Mouse (Mus musculus) thymus, adult 2 months (tissue): Measurements from ENCODE around the gene Fbn1. TPM values are rescaled to one million over a fixed set of nuclear protein-coding genes. Genes with fewer than 3 reads are reported as not detected.

Experiments used
- DNase-seq: peaks from one replicate; pipeline ENCODE4 v3.0.0; 2021
- H3K27ac ChIP-seq: fragments of 200-500 bp; 2 replicates; pipeline ENCODE4 v1.5.1; 2012; ENCODE audit warnings: low read length, control low read depth; ENCODE audit not compliant: control insufficient read depth, insufficient read depth
- H3K27me3 ChIP-seq: fragments of 200-500 bp; 2 replicates; pipeline ENCODE4 v1.6.1; 2012; ENCODE audit warnings: mild to moderate bottlenecking, low read length, moderate library complexity, mixed read lengths; ENCODE audit not compliant: control insufficient read depth, insufficient read depth
- H3K36me3 ChIP-seq: fragments of 200-500 bp; 2 replicates; pipeline ENCODE4 v1.6.1; 2012; ENCODE audit warnings: mild to moderate bottlenecking, low read length, moderate library complexity; ENCODE audit not compliant: control insufficient read depth, insufficient read depth
- H3K4me1 ChIP-seq: fragments of 200-500 bp; replicated peaks from 2 replicates; pipeline ENCODE4 v1.6.1; 2012; ENCODE audit warnings: low read length; ENCODE audit not compliant: control insufficient read depth, insufficient read depth
- H3K4me3 ChIP-seq: fragments of 200-500 bp; 2 replicates; pipeline ENCODE4 v1.5.1; 2012; ENCODE audit warnings: mild to moderate bottlenecking, low read length, control low read depth, moderate library complexity; ENCODE audit not compliant: control insufficient read depth, insufficient read depth
- CTCF ChIP-seq: fragments of 200-500 bp; IDR thresholded peaks from 2 replicates; pipeline ENCODE4 v1.5.1; 2012; ENCODE audit warnings: mild to moderate bottlenecking, control low read depth, low read length, moderate library complexity, borderline replicate concordance; ENCODE audit not compliant: control insufficient read depth, poor library complexity, insufficient read depth; ENCODE audit errors: extremely low read depth
- POLR2A ChIP-seq: fragments of 200-500 bp; IDR thresholded peaks from 2 replicates; pipeline ENCODE4 v1.6.1; 2012; ENCODE audit warnings: mild to moderate bottlenecking, low read length, control low read depth, moderate library complexity; ENCODE audit not compliant: control insufficient read depth, poor library complexity, insufficient read depth; ENCODE audit errors: extremely low read depth
- WGBS: fragments of 180-500 bp; shearing (Covaris S2); methylation state at CpG from one replicate; pipeline ENCODE4 v1.1.7; 2018; 5-methylcytosine and 5-hydroxymethylcytosine counted together
- polyA plus RNA-seq: library from polyadenylated mRNA; depleted of rRNA; stranded (reverse); fragments of >200 nt; gene quantifications from 2 replicates; pipeline ENCODE4 v1.2.3, GENCODE M21; 2012

The Fbn1 gene
- polyA plus RNA-seq, 1 experiment, result 4.5 TPM

GRCm38 (mm10) chr2:125368616-125369015 lies 139.2 kb downstream of the Fbn1 start:
- WGBS, result 89% methylated on average over 4 of the region's 4 CpGs
- no peak for TF ChIP-seq CTCF
- no peak for TF ChIP-seq POLR2A
- Histone ChIP-seq H3K36me3 (no peaks in the 10 kb centered on the region), H3K4me3 (no peak overlapping the region), H3K4me1 (no peaks in the 10 kb centered on the region), H3K27ac (no peak overlapping the region), H3K27me3 (no peaks in the 10 kb centered on the region)
- DNase-seq, result no peak

DNA sequence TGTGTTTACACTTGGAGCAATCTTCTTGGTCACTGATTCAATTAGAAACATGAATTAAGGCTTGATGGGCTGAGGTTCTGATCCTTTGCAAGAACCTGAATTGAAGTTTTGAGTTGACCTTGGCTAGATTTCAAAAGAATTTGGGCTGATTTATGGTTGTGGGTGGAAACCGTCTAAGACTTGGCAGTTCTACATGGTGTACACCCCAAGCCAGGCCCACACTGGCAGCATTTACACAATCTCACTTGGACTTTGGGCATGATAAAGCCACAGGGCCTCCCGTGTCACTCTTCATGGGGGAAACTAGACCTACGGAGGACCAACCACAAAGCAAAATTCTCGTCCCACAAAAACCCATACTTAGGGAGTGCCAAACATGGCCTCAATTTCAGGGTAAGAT lies 146.1 kb downstream of the Fbn1 start:
- Histone ChIP-seq H3K27ac (no peak overlapping the region), H3K36me3 (no peaks in the 10 kb centered on the region), H3K27me3 (no peaks in the 10 kb centered on the region), H3K4me3 (no peak overlapping the region), H3K4me1 (no peaks in the 10 kb centered on the region)
- TF ChIP-seq CTCF (no peak), POLR2A (no peak)
- 60% methylated on average over 4 of the region's 4 CpGs for WGBS
- DNase-seq, result no peak

DNA sequence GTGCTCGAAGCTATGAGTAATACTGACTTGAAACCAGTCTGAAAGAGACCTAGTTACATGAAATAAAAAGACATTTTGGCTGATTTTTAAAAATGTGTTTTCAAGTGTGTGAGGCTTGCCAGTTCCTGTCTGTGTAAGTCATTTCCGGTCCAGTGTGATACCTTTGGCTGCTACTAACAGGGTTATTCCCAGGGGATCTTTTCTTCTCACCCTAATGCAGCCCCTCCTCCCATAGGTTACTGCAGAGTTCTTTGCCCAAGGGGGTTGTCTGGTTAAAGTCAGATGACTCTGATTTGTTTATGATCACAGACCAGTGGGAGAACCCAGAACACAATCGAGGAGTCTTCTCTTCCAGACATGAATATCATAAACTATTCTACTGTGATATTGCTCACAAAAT lies 151.3 kb downstream of the Fbn1 start:
- Histone ChIP-seq H3K4me1 (no peaks in the 10 kb centered on the region), H3K4me3 (no peak overlapping the region), H3K27me3 (no peaks in the 10 kb centered on the region), H3K36me3 (no peaks in the 10 kb centered on the region), H3K27ac (no peak overlapping the region)
- no peak for DNase-seq
- WGBS, result 63% methylated on average over 3 of the region's 3 CpGs
- TF ChIP-seq CTCF, result no peak
- no peak for TF ChIP-seq POLR2A

DNA sequence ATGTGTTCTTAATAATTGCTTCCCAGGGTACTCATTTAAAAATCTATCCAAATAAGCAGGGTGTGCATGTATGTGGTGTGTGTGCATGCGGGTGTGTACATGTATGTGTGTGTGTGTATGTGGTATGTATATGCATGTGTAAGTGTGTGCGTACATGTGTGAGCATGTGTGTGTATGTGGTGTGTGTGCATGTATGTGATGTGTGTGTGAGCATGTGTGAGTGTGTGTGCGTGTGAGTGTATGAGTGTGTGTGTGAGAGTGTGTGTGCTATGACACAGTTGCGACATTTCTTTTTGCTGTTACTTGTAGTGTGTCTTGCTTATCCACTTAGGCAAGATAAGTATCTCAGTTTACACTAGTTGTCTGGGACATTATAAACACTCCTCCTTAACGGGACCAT lies 151.7 kb downstream of the Fbn1 start:
- TF ChIP-seq POLR2A (no peak), CTCF (no peak)
- Histone ChIP-seq H3K4me3 (no peak overlapping the region), H3K36me3 (no peaks in the 10 kb centered on the region), H3K4me1 (no peaks in the 10 kb centered on the region), H3K27me3 (no peaks in the 10 kb centered on the region), H3K27ac (no peak overlapping the region)
- WGBS, result 92% methylated on average over 5 of the region's 5 CpGs
- DNase-seq, result no peak

DNA sequence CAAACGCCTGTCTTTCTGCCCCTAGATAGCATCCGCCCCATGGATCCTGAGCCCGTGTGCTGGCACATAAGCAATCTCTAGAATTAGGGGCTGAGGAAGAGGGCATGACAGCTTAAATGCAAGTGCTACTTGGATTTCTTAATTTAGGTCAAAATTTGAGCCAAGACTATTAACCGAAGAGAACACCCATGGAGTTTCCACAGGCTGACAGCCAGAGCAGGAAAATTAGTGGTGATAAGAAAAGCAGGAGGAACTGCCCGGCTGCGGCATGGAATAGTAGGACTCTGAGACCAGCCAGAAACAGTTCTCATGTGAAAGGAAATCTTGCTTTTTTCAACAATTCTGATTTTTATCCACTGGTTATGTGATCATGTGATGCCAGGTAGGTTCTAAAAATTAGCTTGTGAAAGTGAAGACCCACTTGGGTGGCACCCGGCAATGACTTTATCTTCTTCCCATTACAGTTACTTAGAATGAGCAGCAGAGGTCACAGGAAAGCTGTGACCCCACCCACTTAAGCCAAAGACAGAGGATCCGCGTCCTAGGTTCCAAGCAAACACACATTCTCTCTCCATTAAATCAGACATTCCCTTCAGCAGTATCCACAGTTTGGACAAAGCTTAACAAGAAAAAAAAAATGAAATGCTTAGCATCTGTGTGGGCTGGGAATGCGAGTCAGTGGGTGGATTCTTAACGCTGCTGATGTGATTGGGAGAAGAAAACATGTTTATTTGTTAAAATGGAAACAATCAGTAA lies 152.4 kb downstream of the Fbn1 start:
- no peak for DNase-seq
- WGBS, result 91% methylated on average over 11 of the region's 11 CpGs
- H3K27ac ChIP-seq, result no peak overlapping the region

DNA sequence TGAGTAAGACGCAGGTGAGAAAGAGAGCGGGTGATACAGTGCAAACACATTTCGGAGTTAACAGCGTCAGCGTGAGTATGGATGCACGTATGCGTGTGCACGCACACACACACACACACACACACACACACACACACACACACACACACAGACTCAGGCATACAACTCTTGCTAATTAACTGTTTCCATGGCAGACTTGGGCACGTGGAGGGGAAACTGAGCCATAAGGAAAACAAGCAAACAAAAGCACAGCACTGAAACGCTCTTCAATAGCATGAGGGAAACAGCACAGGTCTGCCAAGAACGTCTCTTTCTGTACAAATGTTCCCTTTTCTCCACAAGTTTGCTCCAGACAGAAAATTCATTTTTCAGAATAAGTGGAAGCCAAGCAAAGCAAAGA lies 153.2 kb downstream of the Fbn1 start:
- Histone ChIP-seq H3K4me1 (no peaks in the 10 kb centered on the region), H3K36me3 (no peaks in the 10 kb centered on the region), H3K27me3 (no peaks in the 10 kb centered on the region), H3K27ac (no peak overlapping the region), H3K4me3 (no peak overlapping the region)
- 91% methylated on average over 11 of the region's 11 CpGs for WGBS
- TF ChIP-seq CTCF (no peak), POLR2A (no peak)
- no peak for DNase-seq

More for the DNA sequence above, 152.4 kb downstream of the Fbn1 start:
- no peaks in the 10 kb centered on the region for H3K4me1 ChIP-seq
- no peak overlapping the region for H3K4me3 ChIP-seq
- H3K27me3 ChIP-seq, result no peaks in the 10 kb centered on the region
- TF ChIP-seq POLR2A, result no peak
- no peak for TF ChIP-seq CTCF
- H3K36me3 ChIP-seq, result no peaks in the 10 kb centered on the region
